Mouse (Mus musculus): ENCODE measurements at regions not wholly inside any gene's neighbourhood (a gene's known extent, or its start where the extent isn't known, plus 50 kb on each side); places are given as distances from the start of the nearest gene placed in this dataset.

- no peak overlapping the region for H3K9ac ChIP-seq
- WGBS: 77% methylated on average over 2 of the region's 2 CpGs
These were observed 94.2 kb upstream of the Nxt1 start for GRCm38 (mm10) chr2:148578176-148578575.

GRCm38 (mm10) chr2:148575433-148575832 lies 97.0 kb upstream of the Nxt1 start:
- no peaks in the 10 kb centered on the region for H3K4me1 ChIP-seq (replicated peaks)
- no peaks in the 10 kb centered on the region for H3K27me3 ChIP-seq

More at GRCm38 (mm10) chr2:148578176-148578575, 94.2 kb upstream of the Nxt1 start:
- Histone ChIP-seq H3K27me3 (no peaks in the 10 kb centered on the region), H3K4me2 (no peak overlapping the region), H3K4me3 (no peak overlapping the region), H3K4me1 (replicated peaks) (no peaks in the 10 kb centered on the region), H3K9me3 (no peaks in the 10 kb centered on the region), H3K36me3 (no peaks in the 10 kb centered on the region), H3K27ac (replicated peaks) (no peak overlapping the region)
- no peak for ATAC-seq (ENCODE audit: low read depth)

GRCm38 (mm10) chr2:148572165-148572564 lies 100.2 kb upstream of the Nxt1 start:
- Histone ChIP-seq H3K27ac (replicated peaks) (no peak overlapping the region), H3K4me2 (no peak overlapping the region), H3K9me3 (no peaks in the 10 kb centered on the region), H3K27me3 (no peaks in the 10 kb centered on the region), H3K36me3 (no peaks in the 10 kb centered on the region), H3K4me3 (no peak overlapping the region), H3K4me1 (replicated peaks) (no peaks in the 10 kb centered on the region), H3K9ac (no peak overlapping the region)
- WGBS: 27% methylated on average over 1 of the region's 1 CpGs
- ATAC-seq (ENCODE audit: low read depth): no peak

More at GRCm38 (mm10) chr2:148575433-148575832, 97.0 kb upstream of the Nxt1 start:
- H3K9me3 ChIP-seq: no peaks in the 10 kb centered on the region
- H3K27ac ChIP-seq (replicated peaks): no peak overlapping the region
- no peak overlapping the region for H3K4me2 ChIP-seq
- no peak overlapping the region for H3K4me3 ChIP-seq
- WGBS: 79% methylated on average over 3 of the region's 3 CpGs
- H3K9ac ChIP-seq: no peak overlapping the region
- ATAC-seq (ENCODE audit: low read depth): no peak
- no peaks in the 10 kb centered on the region for H3K36me3 ChIP-seq

- no peak overlapping the region for H3K4me2 ChIP-seq
- no peaks in the 10 kb centered on the region for H3K9me3 ChIP-seq
- H3K4me1 ChIP-seq (replicated peaks): no peaks in the 10 kb centered on the region
- H3K36me3 ChIP-seq: no peaks in the 10 kb centered on the region
- H3K9ac ChIP-seq: no peak overlapping the region
- ATAC-seq (ENCODE audit: low read depth): no peak
- H3K27me3 ChIP-seq: no peaks in the 10 kb centered on the region
- no peak overlapping the region for H3K4me3 ChIP-seq
- whole genome bisulfite sequencing: 92% methylated on average over 1 of the region's 1 CpGs
- H3K27ac ChIP-seq (replicated peaks): no peak overlapping the region
These were observed 100.8 kb upstream of the Nxt1 start for GRCm38 (mm10) chr2:148571616-148572015.

- no peak overlapping the region for H3K27ac ChIP-seq (replicated peaks)
- no peaks in the 10 kb centered on the region for H3K4me1 ChIP-seq (replicated peaks)
- no peaks in the 10 kb centered on the region for H3K27me3 ChIP-seq
- WGBS: 80% methylated on average over 5 of the region's 5 CpGs
- no peak for ATAC-seq (ENCODE audit: low read depth)
- H3K4me2 ChIP-seq: no peak overlapping the region
- no peak overlapping the region for H3K4me3 ChIP-seq
- no peaks in the 10 kb centered on the region for H3K36me3 ChIP-seq
- no peak overlapping the region for H3K9ac ChIP-seq
- no peaks in the 10 kb centered on the region for H3K9me3 ChIP-seq
These were observed 101.4 kb upstream of the Nxt1 start for GRCm38 (mm10) chr2:148571018-148571417.

- no peak overlapping the region for H3K4me3 ChIP-seq
- no peak overlapping the region for H3K4me2 ChIP-seq
- 75% methylated on average over 2 of the region's 2 CpGs for WGBS
- no peak for ATAC-seq (ENCODE audit: low read depth)
- H3K27me3 ChIP-seq: no peaks in the 10 kb centered on the region
- H3K36me3 ChIP-seq: no peaks in the 10 kb centered on the region
- H3K4me1 ChIP-seq (replicated peaks): no peaks in the 10 kb centered on the region
- no peaks in the 10 kb centered on the region for H3K9me3 ChIP-seq
- no peak overlapping the region for H3K27ac ChIP-seq (replicated peaks)
- H3K9ac ChIP-seq: no peak overlapping the region
These were observed 104.4 kb upstream of the Nxt1 start for GRCm38 (mm10) chr2:148567930-148568481.

- no peak overlapping the region for H3K4me2 ChIP-seq
- H3K4me1 ChIP-seq (replicated peaks): no peaks in the 10 kb centered on the region
- no peak overlapping the region for H3K9ac ChIP-seq
- H3K4me3 ChIP-seq: no peak overlapping the region
- no peaks in the 10 kb centered on the region for H3K36me3 ChIP-seq
- no peaks in the 10 kb centered on the region for H3K27me3 ChIP-seq
- H3K27ac ChIP-seq (replicated peaks): no peak overlapping the region
- ATAC-seq (ENCODE audit: low read depth): no peak
- WGBS: 88% methylated on average over 3 of the region's 3 CpGs
- H3K9me3 ChIP-seq: no peaks in the 10 kb centered on the region
These were observed 109.0 kb upstream of the Nxt1 start for GRCm38 (mm10) chr2:148563390-148563789.

- Histone ChIP-seq H3K27me3 (no peaks in the 10 kb centered on the region), H3K4me3 (no peak overlapping the region), H3K27ac (replicated peaks) (no peak overlapping the region), H3K9ac (no peak overlapping the region), H3K4me1 (replicated peaks) (no peaks in the 10 kb centered on the region), H3K4me2 (no peak overlapping the region), H3K36me3 (no peaks in the 10 kb centered on the region), H3K9me3 (no peaks in the 10 kb centered on the region)
- WGBS: 78% methylated on average over 3 of the region's 3 CpGs
- no peak for ATAC-seq (ENCODE audit: low read depth)
These were observed 110.4 kb upstream of the Nxt1 start for GRCm38 (mm10) chr2:148562041-148562440.

- WGBS: 82% methylated on average over 4 of the region's 4 CpGs
These were observed 112.2 kb upstream of the Nxt1 start for GRCm38 (mm10) chr2:148560013-148560773.

GRCm38 (mm10) chr2:148559376-148559775 lies 113.0 kb upstream of the Nxt1 start:
- no peak for ATAC-seq (ENCODE audit: low read depth)
- Histone ChIP-seq H3K9ac (no peak overlapping the region), H3K9me3 (no peaks in the 10 kb centered on the region), H3K36me3 (no peaks in the 10 kb centered on the region), H3K4me3 (no peak overlapping the region), H3K27me3 (no peaks in the 10 kb centered on the region), H3K27ac (replicated peaks) (no peak overlapping the region), H3K4me1 (replicated peaks) (no peaks in the 10 kb centered on the region), H3K4me2 (no peak overlapping the region)
- 84% methylated on average over 4 of the region's 4 CpGs for WGBS

More at GRCm38 (mm10) chr2:148560013-148560773, 112.2 kb upstream of the Nxt1 start:
- Histone ChIP-seq H3K4me2 (no peak overlapping the region), H3K27ac (replicated peaks) (no peak overlapping the region), H3K4me3 (no peak overlapping the region), H3K36me3 (no peaks in the 10 kb centered on the region), H3K4me1 (replicated peaks) (no peaks in the 10 kb centered on the region), H3K27me3 (no peaks in the 10 kb centered on the region), H3K9me3 (no peaks in the 10 kb centered on the region), H3K9ac (no peak overlapping the region)
- ATAC-seq (ENCODE audit: low read depth): no peak

GRCm38 (mm10) chr2:148558365-148558764 lies 114.0 kb upstream of the Nxt1 start:
- H3K9me3 ChIP-seq: no peaks in the 10 kb centered on the region
- no peaks in the 10 kb centered on the region for H3K27me3 ChIP-seq
- H3K9ac ChIP-seq: no peak overlapping the region
- H3K4me2 ChIP-seq: no peak overlapping the region
- H3K4me1 ChIP-seq (replicated peaks): no peaks in the 10 kb centered on the region
- no peak overlapping the region for H3K27ac ChIP-seq (replicated peaks)
- no peaks in the 10 kb centered on the region for H3K36me3 ChIP-seq
- no peak overlapping the region for H3K4me3 ChIP-seq
- no peak for ATAC-seq (ENCODE audit: low read depth)

GRCm38 (mm10) chr2:148551207-148551606 lies 107.8 kb upstream of the Cd93 start:
- 92% methylated on average over 4 of the region's 4 CpGs for WGBS
- Histone ChIP-seq H3K4me1 (replicated peaks) (no peaks in the 10 kb centered on the region), H3K27me3 (no peaks in the 10 kb centered on the region), H3K9ac (no peak overlapping the region), H3K27ac (replicated peaks) (no peak overlapping the region), H3K4me2 (no peak overlapping the region), H3K9me3 (no peaks in the 10 kb centered on the region), H3K36me3 (no peaks in the 10 kb centered on the region), H3K4me3 (no peak overlapping the region)
- no peak for ATAC-seq (ENCODE audit: low read depth)

GRCm38 (mm10) chr2:148549618-148550017 lies 106.3 kb upstream of the Cd93 start:
- H3K4me2 ChIP-seq: no peak overlapping the region
- no peaks in the 10 kb centered on the region for H3K9me3 ChIP-seq
- no peaks in the 10 kb centered on the region for H3K4me1 ChIP-seq (replicated peaks)
- H3K27me3 ChIP-seq: no peaks in the 10 kb centered on the region
- no peak overlapping the region for H3K4me3 ChIP-seq
- 87% methylated on average over 1 of the region's 1 CpGs for WGBS
- H3K36me3 ChIP-seq: no peaks in the 10 kb centered on the region
- H3K9ac ChIP-seq: no peak overlapping the region
- no peak overlapping the region for H3K27ac ChIP-seq (replicated peaks)
- ATAC-seq (ENCODE audit: low read depth): no peak

Data from neural tube, embryonic 13.5 days (tissue).